Mouse (Mus musculus) retina, embryonic 14.5 days (tissue): ENCODE measurements around the gene Utrn.

Experiments used
- DNase-seq: peaks from one replicate; pipeline ENCODE4 v3.0.0-alpha.2; 2015; ENCODE audit warnings: low spot score

Gene Utrn

GRCm38 (mm10) chr10:12836048-12836816, 32.9 kb downstream of the Utrn start:
- no peak for DNase-seq

DNA sequence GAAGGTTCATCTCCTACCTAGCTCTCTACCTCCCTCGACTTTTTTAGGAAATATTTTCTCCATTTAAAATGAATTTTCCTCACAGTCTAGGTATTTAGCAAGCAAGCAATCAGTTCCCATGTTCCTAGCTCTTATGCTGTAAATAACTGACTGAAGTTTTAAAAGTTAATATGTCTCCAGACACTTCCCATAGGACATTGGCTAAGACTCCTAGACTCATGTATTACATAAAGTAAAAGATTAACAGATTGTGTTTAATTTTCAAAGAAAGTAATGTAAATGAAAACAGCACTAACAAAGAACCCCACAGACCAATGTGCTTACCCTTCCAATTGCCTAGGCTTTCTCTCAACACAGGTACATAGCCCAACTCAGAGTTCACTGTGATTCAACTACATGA, 35.0 kb downstream of the Utrn start:
- no peak for DNase-seq

- DNase-seq, result no peak
These were observed 37.0 kb downstream of the Utrn start for GRCm38 (mm10) chr10:12832163-12832562.

GRCm38 (mm10) chr10:12827778-12828177, 41.4 kb downstream of the Utrn start:
- DNase-seq, result no peak

DNA sequence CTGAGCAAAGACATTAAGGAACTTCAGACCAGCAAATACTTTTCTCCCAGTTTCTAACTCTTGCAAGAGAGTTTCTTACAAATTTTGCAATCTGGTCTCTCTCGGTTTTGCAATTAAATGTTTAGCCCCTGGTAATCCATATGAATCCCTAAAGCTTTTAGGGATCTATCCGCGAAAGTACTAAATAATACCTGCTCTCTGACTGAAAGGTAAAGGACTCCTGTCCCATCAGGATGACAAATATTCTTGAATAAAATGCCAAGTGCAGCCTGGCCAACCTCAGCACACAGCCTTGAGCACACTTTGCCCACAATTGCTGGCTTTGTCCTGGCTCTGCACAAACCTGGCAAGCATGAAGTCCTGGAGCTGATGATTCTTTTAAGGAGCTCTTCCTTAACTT, 41.9 kb downstream of the Utrn start:
- no peak for DNase-seq

DNA sequence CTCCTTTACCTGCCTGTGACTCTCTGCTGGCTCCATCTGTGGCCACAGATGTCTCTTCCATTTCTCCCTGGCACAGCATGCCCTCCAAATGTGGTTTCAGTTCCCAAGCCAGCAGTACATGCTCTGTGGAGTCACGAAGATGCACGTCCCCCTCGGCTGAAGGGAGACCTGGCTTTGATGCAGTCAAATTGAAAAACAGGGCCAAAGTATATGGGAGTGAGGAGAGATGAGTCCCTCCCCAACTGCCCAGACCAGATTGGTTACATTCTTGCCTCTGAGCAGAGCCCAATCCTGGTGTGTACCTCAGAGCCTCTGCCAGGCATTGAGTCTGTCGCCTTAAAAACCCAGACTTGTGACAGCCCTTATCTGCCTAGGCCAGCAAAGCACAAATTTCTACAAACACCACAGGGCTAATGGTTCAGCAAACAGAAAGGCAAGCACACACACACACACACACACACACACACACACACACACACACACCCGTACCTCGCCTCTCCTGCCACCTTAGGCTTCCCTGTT, 42.3 kb downstream of the Utrn start:
- no peak for DNase-seq

GRCm38 (mm10) chr10:12824386-12824785, 44.8 kb downstream of the Utrn start:
- no peak for DNase-seq

DNA sequence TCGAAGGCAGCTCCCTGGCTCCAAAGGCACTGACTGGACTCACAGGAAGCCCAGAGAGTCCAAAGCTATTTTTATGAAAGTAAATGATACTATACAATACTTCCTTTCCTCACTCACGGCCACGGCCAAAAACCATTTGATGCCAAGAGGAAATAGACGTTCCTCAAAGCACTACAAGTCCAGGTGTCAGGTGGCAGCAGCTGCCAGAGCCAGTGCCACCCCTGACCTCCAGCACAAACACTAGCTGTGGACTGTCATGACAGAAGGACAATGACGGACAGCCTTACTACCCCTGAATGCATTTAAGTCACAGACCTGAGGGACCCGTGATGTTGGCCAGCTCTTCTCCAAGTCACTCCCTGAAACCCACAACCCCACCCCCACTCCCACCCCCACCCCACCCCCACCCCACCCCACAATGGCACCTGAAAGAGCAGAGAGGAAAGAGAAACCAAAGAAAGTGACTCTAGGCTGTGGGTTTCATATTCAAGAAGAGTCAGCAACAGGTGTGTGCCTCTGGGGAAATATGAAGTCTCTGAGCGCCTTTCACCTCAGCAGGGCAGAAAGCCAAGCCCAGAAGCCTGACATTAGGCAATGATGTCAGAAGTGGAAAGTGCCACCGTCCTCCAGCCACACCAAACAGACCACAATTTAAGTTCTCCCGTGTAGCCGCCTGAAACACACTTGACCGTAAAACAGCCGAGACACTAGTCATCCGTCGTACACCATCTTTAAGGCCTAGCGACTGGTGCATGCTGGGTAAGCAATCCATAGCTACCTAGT, 45.5 kb downstream of the Utrn start:
- no peak for DNase-seq

- DNase-seq, result no peak
These were observed 48.0 kb downstream of the Utrn start for GRCm38 (mm10) chr10:12820978-12821735.

GRCm38 (mm10) chr10:12817409-12817808, 51.8 kb downstream of the Utrn start:
- no peak for DNase-seq

DNA sequence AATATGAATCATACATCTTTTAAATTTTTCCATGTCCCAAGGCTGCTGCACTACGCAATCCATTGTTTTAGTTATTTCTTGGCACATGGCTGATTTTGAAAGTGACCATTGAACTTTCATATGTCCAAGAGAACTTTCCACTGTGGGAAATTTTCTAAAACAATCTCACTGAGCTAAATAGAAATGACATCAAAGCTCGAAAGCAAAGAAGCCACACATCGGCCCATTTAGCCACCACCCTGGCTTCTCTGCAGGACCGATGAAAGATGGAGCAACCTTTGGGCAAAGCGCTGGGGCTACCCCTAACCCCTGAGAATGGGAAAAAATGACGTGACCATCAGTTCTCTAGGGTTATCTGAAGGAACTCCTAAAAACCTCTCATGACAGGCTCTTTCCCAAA, 52.6 kb downstream of the Utrn start:
- DNase-seq, result no peak

DNA sequence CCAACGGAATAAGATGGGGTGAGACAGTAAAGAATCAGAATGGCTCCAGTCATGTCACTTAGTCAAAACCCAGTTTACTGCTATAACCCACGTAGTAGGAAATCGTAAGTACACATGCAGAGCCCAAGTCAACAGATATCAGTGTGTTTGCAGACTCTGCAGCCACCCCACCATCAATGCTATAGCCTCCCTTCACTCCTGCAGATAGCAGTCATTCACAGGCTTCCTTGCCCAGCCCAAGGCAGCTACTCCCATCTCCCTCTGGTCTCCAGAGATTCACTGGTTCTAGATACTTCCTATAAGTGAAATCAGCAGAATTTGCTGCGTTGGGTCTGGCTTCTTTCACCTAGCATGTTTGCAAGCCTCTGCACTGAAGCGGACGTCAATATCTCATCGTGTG, 54.8 kb downstream of the Utrn start:
- DNase-seq, result no peak

DNA sequence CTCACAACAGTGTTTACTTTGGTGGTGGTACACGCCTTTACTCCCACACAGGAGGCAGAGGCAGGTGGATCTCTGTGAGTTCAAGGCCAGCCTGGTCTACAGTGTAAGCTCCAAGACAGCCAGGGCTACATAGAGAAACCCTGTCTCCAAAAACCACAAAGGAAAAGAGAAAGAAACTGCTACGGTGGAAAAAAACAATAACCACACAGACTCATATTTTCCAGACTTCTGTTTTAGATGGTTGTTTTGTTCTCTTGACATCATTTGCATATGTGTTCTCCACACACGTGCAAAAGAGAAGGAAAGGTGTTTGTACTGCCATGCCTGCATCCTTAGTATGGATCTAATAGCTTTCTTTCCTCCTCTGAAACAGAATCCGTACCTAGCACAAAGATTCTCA, 55.3 kb downstream of the Utrn start:
- DNase-seq, result no peak

DNA sequence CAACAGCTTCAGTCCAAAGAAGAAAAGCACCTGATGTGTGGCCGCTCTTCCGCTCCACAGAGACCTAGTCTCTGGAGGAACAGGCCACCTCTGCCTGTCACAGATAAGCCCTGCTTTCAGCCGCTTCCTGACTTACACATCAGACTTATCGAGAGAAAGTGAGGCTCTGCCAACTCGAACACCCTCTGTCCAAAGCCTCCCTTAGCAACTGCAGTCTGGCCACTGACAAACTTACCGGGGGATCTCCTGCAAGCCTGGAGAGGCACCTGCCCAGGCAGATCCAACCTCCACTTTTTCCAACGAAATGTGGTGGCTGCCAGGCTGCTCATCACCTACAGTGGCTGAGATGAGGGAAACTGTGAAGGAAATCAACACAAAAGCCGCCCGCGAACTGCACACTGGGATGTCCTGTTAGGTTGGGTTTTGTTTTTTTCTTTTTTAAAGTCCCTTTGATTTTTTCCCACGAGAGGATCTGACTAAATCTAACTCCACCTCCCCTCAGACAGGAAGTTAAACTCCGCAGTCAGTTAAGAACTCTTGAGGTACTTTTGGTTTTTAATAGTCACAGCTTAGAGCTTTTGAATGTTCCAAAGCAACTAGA, 55.9 kb downstream of the Utrn start:
- DNase-seq, result no peak

GRCm38 (mm10) chr10:12812680-12813079, 56.5 kb downstream of the Utrn start:
- no peak for DNase-seq

GRCm38 (mm10) chr10:12810816-12811215, 58.3 kb downstream of the Utrn start:
- DNase-seq, result no peak

DNA sequence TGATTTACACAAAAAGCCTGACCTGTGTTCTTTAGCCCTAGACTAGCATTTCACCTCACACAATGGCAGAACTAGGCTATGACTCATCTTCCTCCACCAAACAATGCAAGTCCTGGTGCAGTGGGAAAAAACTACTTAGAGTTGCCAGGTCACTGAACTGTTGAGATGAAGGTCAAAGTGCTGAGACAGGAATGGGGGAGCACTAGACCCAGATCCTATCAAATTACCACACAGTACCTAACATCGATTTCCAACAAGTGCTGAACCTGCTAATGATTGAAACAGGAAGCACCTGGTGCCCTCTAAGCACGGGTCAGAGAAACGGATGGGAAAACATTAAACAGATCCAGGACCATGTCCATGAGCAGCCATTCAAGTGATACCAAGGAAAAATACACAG, 59.5 kb downstream of the Utrn start:
- no peak for DNase-seq

GRCm38 (mm10) chr10:12808467-12808866, 60.7 kb downstream of the Utrn start:
- no peak for DNase-seq

DNA sequence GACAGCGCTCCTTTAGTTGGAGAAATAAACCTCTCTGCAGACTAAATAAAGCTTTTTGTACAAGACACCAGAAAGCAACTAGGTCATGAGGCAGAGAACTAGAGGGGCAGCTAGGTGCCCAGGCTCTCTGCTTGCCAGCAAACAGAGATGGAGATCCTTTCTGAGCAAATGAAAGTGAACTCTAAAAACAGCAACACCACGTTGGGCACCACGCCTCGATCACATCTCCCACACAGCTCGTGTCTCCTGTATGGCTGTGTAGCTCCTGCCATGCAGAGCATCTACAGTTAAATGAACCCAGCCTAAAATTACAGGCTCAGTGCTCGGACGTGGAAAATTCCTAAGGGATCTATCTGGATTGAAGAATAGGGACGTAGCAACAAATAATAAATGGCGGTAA, 61.5 kb downstream of the Utrn start:
- no peak for DNase-seq

- no peak for DNase-seq
These were observed 63.3 kb downstream of the Utrn start for GRCm38 (mm10) chr10:12805826-12806225.

DNA sequence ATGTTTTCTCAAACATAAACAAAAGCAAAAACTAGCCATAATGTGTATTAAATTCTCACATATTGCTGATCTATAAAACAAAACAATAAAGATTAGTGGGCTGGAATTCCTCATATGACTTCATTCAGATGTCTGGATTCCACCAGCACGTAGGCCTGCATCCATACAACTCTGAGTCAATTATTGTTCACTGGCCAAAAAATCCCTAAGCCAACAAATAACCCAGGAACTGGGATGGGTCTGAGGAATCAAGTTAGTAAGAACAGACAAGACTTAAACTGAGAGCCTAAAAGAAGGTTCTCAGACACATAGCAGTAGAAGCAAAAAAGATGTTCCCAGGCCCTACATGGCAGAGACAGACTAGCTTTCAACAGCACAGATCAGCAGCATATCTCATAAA, 65.2 kb downstream of the Utrn start:
- DNase-seq, result no peak

DNA sequence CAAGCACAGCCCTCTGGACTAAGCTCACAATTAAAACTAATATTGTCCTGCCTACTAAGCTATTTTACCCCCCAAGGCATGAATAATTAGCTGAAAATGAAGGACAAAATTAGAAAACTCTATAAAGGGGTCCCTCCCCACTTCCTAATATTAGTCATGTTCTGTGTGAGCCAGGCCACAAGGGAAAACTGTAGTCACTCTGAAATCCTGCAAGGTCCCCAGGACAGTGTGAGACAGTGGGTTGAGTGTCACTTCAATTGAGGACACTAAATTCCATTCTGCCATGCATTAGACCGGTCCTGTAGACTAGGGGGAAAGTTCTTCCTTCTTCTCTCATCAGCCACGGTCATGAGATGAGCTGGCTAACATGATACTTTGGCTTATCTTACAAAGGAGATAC, 69.7 kb downstream of the Utrn start:
- no peak for DNase-seq
